Mouse (Mus musculus) ES-Bruce4 (cell line): ENCODE data around the gene Fam214a.

Source experiments
- CTCF ChIP-seq: IDR thresholded peaks from one replicate; pipeline ENCODE4 v1.8.1; 2011; ENCODE audit warnings: low read depth, low read length
- EP300 ChIP-seq: IDR thresholded peaks from 2 replicates; pipeline ENCODE4 v1.6.1; 2011; ENCODE audit warnings: low read depth, low read length; ENCODE audit not compliant: insufficient read depth

DNA sequence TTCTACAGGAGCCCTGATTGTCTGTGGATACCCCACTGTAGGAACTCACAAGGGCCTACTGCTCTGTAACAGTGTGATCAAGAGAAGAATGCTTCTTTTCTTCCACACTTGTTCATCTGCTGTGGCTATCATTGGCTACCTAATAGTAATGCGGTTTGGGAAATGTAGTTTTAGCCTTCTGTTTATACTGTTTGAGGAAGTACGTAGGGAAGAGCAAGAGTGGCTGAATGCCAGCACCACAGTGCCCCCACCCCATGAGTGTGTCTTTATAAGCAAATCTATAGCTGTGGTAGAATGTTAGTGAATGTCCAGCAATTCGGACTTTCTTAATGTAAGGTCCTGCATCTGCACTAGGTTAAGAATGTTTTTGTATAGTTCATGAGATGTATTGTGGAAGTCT is 96.4 kb downstream of the Fam214a start:
- TF ChIP-seq EP300 (no peak), CTCF (no peak)
